Mouse (Mus musculus) lung, adult 2 months (tissue): ENCODE measurements around the gene Cryga.

Source experiments
- CTCF ChIP-seq: fragments of 200-500 bp; IDR thresholded peaks from 2 replicates; pipeline ENCODE4 v1.5.1; 2011; ENCODE audit warnings: mild to moderate bottlenecking, low read length, control low read depth; ENCODE audit not compliant: insufficient read depth
- POLR2A ChIP-seq: fragments of 200-500 bp; IDR thresholded peaks from 2 replicates; pipeline ENCODE4 v1.6.1; 2011; ENCODE audit warnings: low read depth, mild to moderate bottlenecking, control low read depth, low read length, borderline replicate concordance; ENCODE audit errors: extremely low read depth

GRCm38 (mm10) chr1:65064201-65064600 is 39.0 kb downstream of the Cryga start:
- no peak for TF ChIP-seq CTCF
- TF ChIP-seq POLR2A: no peak
